Comparison of ENCODE assay signal across 14 mouse cellular contexts in genomic region chr2:48315306-48315705, GRCm38 (mm10).
"Had no signal": no experiment of that assay in that cellular context is flagged by ENCODE, and none has a peak within 500 bp of the region (broad histone marks: within the 10 kb centered on the region; RNA-seq: fewer than 3 reads in every experiment).

No protein-coding gene starts in this region.

- H3K27me3 ChIP-seq: kidney, embryonic 15.5 days; limb, embryonic 13.5 days; neural tube, embryonic 15.5 days had no signal

- H3K9ac ChIP-seq: kidney, embryonic 15.5 days; limb, embryonic 13.5 days; liver, embryonic 14.5 days; neural tube, embryonic 15.5 days had no signal

- H3K27ac ChIP-seq: kidney, embryonic 15.5 days; limb, embryonic 13.5 days; liver, embryonic 14.5 days; midbrain, embryonic 10.5 days; neural tube, embryonic 15.5 days had no signal

- H3K4me2 ChIP-seq: kidney, embryonic 15.5 days; limb, embryonic 13.5 days; neural tube, embryonic 15.5 days had no signal

- H3K9me3 ChIP-seq: kidney, embryonic 15.5 days; limb, embryonic 13.5 days; midbrain, embryonic 10.5 days; neural tube, embryonic 15.5 days had no signal

- ATAC-seq: midbrain, embryonic 16.5 days had no signal

- H3K4me3 ChIP-seq: kidney, embryonic 15.5 days; limb, embryonic 13.5 days; midbrain, embryonic 10.5 days; neural tube, embryonic 15.5 days had no signal

- DNase-seq: kidney, adult 2 months; kidney, postnatal 14 days; left cerebral cortex, postnatal 4 days; lung, adult 18-20 months; right cerebral cortex, adult 18-20 months; right cerebral cortex, postnatal 25 days; thymus, adult 18-20 months; thymus, postnatal 36 days had no signal

- H3K36me3 ChIP-seq: kidney, embryonic 15.5 days; limb, embryonic 13.5 days; midbrain, embryonic 10.5 days; neural tube, embryonic 15.5 days had no signal
